Mouse (Mus musculus) mature B cell (primary cell): ENCODE measurements around the gene Hira.

Experiments used
- in situ Hi-C: fragments of 300-500 bp; cut with MboI; formaldehyde crosslinking; loops from 2 replicates; pipeline ENCODE4 v1.14.3; 2019

Gene Hira

GRCm38 (mm10) chr16:19014650-19015049 is 137.8 kb downstream of the Hira start:
- in situ Hi-C loops: loop anchor here (5.0 kb wide), 1 partner anchor 38 kb away; no protein-coding TSS in a partner anchor
